Mouse (Mus musculus): Measurements from ENCODE around the gene Magel2.
A peak's percentile ranks its signal among the peaks of the same experiment; 100 is the strongest.

Gene Magel2

DNA sequence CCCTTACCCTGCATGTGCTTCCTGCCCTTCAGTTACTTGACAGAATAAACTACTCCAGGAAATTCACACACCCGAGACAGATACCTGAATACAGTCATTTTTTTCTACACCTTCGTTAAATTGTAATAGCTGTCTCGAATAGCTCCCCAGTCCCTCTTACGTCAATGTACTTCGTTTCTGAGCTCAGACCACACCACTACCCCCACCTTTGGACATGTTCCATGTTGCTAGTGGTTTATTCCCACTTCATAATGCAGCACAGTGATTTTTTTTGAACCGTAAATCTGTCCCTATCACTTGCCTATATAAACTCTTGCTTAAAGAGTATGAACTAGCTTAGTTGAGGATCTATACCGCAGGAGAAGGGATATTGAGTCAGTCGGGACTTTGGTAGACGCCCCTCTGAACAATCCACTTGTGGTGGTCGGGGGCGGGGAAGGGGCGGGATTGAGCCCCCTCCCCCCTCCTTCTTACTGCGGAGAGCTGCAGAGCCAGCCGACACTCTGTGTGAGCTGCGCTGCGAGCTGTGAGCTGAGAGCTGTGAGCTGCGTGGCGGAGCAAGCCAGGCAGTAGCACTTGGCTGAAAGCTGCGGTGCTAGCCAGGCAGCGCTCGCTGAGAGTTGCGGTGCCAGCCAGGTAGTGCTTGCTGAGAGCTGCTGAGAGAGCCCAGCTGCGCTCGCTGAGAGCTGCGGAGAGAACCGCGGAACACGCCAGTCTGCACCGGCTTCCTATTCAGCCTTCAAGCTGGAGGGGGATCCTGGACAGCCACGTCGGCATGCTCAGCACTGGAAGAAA lies at the start of gene Magel2:
Gene Magel2, plus strand, starts transcription at position 501 of the 795 bp plus-strand sequence.
- DNase-seq: no peak

DNA sequence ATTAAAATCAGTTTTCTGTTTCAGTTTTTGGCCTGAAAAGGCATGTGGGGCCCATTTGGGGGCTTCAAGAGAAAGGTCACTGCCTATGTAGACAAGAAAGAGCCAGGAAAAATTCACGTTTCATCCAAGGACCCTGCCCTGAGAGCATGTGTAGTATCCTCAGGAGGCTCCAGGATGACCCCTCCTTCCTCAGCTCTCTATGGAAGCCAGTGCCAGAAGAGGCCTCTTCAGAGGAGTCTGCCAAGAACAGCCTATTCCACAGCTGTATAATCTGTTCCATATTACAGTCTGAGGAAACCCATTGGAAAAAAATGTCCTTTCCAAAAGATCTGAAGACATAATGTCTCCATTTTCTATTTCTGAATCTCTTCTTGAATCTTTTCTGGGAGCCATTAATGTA lies 31.4 kb upstream of the Magel2 start:
- no peak for DNase-seq

DNA sequence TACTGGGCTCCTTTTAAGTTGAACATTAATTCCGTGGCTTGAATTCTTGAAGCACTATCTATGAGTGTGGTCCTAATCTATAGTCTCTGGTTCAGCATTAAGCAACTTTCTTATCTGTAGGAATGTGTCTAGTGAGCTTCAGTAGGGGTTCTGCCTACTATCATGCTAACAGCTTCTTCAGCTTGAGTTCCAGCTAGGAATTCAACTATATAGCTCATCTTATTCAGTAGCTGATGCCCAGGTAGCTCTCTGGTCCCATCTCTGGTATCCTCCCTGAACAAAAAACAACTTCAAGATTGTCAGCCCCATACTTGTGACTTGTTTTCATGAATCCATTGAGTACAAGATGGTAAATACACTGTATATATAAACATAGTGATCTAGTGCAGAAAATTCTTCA lies 30.5 kb upstream of the Magel2 start, which contains the start of gene Ndn:
Gene Ndn, plus strand, starts transcription at position 301 of the 400 bp plus-strand sequence.
- no peak for DNase-seq

DNA sequence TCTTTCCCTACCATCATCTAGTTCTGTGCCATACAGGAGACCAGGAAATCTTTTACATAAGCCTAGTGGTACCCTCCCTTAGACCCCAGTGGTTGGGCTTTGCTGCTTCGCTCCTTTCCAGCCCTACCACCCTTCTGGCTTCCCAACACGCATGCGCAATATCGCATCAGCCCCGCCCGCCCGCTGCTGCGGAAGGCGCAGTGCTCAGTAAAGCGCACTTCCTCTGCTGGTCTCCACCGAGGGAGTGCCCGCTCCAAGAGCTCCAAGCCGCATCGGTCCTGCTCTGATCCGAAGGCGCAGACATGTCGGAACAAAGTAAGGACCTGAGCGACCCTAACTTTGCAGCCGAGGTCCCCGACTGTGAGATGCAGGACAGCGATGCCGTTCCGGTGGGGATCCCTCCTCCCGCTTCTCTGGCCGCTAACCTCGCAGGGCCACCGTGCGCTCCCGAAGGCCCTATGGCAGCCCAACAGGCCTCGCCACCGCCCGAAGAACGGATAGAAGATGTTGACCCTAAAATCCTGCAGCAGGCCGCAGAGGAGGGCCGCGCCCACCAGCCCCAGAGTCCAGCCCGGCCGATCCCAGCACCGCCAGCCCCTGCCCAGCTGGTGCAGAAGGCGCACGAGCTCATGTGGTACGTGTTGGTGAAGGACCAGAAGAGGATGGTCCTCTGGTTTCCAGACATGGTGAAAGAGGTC lies 28.6 kb upstream of the Magel2 start:
- peak; percentile 25 for DNase-seq

DNA sequence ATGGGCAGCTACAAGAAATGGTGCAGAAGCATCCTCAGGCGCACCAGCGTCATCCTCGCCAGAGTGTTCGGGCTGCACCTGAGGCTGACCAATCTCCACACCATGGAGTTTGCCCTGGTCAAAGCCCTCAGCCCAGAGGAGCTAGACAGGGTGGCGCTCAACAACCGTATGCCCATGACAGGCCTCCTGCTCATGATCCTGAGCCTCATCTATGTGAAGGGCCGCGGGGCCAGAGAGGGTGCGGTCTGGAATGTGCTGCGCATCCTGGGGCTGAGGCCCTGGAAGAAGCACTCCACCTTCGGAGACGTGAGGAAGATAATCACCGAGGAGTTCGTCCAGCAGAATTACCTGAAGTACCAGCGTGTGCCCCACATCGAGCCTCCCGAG lies 28.0 kb upstream of the Magel2 start:
- peak; percentile 2 for DNase-seq

DNA sequence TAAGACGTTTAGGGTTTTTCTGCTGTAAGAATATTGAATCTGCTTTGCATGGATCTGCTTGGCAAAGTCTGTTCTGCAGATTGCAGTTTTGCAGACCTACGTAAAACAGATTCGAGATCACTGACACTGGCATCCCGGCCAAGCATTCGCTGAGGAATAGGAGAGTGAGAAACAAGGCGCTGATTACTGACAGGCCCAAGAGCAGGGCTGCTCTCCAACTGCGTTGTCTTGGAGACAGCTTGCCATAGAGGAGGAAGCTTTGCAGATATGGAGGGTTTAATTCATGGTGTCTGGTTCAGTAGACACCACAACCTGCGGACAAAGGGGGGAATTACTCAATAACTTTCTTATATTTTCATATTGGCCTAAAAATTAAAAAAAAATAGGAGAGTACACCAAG lies 25.5 kb upstream of the Magel2 start:
- DNase-seq: no peak

DNA sequence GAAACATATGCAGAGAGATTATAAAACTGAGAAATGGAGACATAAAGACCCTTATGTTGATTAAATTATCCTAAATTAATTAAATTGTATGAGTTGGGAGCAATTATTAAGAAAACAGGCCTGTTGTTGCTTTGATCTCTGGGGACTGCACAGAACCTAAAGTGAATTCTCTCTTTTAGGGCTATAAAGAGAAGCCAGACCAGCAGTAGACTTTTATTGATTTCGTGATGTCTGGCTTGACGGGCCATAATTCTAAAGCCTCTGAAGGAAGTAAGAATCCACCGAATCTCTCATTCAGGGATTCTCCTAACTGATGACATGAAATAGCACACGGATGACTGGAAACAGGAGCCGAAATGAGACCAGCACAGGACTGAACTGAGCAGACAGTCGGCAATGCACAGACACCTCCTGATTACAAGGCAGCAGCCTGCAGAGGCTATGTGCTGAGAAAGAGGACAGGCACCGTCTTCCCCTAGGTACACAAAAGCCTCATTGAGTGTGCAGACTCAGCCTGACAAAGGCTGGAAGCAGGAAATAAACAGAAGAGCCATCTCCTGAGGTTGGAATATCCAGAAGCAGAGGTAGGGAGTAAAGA lies 11.7 kb upstream of the Magel2 start:
- no peak for DNase-seq

DNA sequence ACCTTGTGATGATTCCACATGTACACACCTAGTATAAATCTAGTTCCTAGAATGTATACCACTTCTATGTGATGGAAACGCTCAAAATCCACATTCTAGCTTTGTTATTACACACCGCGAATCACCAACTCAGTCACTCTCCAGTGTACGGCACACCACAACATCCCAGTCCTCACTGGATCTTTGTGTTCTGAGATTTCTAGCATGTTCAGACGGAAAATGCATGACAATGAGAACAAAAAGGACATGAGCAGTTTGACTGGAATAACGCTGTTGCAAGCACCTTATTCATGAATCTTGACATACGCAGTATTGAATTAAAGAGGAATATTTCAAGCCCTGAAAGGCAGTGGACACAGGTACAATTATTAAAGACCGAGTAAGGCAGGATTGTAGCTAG lies 10.1 kb upstream of the Magel2 start:
- DNase-seq: no peak

DNA sequence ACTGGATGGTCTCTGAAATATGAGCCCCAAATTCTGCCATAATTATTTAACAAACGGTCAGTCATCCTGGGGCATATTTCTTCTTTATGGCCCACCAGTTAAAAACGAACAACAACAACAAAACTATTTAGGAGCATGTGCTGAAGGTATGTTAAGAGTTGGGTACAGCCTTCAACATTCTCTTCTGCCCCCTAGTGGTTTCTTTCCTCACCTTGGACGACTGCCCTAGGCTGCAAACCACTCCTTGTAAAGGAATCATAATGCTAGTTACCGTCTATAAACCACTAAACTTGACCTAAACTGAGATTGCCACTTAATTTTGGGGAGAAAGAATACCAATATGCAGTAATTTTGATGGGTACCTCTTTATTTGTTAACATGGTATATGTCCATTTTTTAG lies 1.2 kb upstream of the Magel2 start:
- no peak for DNase-seq

DNA sequence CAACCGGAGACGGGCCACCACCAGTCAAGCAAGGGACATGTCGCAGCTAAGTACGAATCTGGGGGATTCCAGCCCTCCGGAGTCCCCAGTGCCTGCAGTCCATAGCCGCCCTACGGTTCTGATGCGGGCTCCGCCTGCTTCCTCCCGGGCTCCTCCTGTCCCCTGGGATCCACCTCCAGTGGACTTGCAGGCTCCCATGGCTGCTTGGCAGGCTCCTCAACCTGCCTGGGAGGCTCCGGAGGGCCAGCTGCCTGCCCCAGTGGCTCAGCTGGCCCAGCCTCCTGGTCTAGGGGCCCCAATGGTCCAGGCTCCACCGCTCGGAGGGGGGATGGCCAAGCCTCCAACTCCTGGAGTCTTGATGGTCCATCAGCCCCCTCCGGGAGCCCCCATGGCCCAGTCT lies 503 bp downstream of the Magel2 start:
- DNase-seq: no peak

DNA sequence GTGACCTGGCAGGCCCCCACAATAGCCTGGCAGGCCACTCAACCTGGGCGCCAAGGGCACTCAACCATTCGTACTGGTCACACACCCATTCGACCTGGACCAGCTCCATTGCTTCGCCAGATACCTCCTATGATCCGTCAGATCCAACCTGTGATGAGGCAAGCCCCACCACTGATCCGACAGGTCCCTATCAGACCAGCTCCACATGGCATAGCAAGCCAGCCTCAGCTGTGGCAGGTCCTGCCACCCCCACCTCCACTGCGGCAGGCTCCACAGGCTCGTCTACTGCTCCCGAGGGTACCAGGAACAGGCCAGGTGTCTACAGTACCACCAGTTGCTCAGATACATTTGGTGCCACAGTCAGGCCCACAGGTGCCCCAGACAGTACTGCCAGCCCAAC lies 1.7 kb downstream of the Magel2 start:
- DNase-seq: no peak

DNA sequence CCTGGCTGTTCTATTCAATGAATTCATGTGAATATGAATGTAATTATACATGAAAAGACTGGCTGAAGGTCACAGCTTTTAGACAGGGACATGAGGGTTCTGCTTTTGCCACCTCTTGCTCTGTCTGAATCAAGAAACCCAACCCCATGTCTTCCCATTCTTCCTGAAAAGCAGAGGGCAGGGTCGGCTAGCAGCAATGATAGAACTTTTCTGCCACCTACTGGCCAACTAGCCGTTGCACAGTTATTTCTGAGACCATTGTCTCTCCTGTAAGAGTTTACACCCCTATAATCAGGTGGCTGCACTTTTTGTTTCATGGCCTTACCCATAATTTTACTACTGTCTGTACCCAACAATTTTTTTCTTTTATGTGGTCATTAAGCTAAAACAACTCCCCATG lies 5.6 kb downstream of the Magel2 start:
- DNase-seq: peak; percentile 27

DNA sequence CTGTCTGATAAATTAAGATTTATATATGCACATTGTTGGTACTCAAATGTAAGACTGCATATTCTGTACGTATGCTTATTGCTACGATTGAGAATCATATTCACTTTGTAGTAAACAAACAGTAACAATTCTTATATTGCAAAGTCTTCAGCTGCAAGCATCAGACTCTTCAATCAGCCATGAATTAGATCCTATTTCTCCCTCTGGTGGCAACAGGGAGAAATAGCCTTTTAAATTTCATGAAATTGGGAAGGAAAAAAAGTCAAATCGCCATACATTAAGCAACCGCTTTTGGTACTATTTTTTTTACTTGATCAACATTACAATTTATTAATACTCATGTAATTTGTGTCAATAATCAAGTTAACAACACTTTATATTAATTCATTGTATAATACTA lies 11.5 kb downstream of the Magel2 start:
- DNase-seq: no peak

DNA sequence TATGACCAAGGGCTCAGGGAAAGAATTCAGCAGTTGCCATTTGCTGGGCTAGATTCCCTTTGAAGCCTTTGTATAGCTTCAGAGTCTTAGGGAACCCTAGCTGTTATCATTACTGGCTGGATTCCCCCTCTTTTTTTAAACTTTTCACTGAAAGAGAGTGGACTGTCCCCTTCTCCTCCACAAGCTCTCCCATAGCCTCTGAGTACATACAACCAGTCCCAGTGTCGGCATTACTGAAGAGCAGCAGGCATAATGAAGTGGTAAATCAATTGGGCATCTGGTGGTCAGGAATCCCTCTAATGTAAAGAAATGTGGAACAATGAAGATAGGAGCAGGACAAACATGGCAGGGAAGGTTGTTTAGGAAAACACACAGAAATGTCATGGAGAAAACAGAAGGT lies 15.4 kb downstream of the Magel2 start:
- DNase-seq: no peak

DNA sequence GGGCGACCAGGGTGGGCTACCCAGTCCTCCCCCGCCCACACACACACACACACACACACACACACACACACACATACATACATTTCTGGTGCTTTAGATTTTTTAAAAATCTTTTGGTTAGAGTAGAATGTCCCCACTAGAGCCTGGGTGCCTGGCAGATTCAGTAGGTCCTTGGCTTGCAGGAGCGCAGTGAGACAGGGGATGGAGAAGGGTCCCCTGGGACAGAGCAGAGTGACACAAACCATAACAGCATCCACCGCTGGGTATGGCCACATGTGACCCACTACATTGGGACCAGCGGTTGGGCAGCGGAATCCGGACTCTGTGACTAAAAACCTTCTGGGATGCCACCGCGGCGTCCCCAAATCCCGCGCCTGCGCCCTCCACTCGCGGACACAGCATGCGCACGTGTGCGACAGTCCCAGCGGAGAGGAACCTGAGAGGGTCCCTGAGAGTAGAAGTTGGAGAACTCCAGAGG lies 29.8 kb downstream of the Magel2 start:
- no peak for DNase-seq

DNA sequence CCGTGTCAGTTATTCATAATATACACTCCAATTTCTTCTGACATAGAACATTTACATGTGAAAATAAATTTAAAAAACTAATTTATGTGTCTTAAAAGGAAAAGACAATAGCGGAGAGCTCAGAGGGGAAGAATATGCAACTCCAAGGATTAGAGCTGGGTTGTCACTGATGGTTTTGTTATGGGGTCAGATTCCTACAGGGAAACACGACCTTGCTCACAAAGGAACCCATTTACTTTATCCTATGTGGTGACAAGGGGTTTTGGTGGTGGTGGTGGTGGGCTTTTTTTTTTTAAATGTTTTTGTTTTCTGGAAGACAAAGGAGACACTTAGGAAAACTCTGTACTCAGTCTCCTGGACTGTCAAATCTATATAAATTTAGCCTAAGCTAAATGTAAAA lies 31.0 kb downstream of the Magel2 start:
- DNase-seq: no peak

DNA sequence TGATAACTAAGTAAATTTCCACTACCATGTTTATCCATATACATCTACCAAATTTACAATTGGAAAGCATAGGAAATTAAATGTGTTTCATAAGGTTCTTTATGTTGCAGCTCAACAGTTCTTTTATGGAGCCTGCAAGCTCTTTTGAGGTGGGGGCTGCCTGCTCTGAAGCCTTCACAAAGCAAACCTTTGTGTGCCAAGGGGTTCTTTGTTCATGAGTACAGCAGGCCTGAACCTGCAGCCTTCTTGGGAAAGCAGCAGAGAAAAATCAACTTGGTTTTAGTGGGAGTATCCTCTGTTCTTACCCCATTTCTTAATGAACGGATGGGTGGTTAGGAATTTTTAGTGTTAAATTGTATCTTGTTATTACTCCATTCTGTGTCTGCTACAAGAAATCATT lies 38.4 kb downstream of the Magel2 start:
- no peak for DNase-seq

DNA sequence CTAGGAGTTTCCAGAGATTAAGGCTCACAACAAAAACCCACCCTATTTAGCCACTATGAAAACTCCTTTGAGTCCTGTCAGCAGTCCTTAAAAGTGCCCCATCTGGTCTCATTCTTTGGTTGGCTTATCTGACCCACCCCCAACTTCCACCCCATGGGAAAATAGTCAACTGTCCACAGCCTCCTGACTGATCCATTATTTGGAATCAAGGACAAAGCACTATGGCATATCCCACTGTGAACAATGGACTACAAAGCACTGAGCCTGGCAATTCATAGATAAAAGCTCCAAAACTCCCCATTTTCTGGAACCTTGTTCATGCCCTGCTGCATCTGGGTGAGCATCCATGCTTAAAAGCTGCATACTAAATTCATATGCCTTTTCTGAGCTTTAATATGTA lies 39.4 kb downstream of the Magel2 start:
- no peak for DNase-seq

DNA sequence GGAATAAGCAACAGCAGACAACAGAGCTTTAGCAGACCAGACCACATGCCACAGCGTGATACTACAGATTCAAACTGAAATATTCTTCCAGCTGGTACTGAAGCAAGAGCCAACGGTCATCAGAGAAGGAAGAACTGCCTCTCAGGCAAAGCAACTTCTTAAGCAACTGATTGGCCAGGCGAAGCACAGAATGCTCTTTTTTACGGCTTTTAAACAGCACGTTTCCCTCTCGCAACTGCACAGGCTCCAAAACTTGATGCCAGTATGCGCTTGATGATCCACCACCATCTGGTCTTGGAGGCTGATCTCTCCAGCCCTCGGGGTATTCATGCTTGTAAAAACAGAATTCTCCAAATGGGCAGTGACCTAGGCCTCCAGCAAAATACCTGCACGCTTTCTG lies 41.5 kb downstream of the Magel2 start:
- no peak for DNase-seq

DNA sequence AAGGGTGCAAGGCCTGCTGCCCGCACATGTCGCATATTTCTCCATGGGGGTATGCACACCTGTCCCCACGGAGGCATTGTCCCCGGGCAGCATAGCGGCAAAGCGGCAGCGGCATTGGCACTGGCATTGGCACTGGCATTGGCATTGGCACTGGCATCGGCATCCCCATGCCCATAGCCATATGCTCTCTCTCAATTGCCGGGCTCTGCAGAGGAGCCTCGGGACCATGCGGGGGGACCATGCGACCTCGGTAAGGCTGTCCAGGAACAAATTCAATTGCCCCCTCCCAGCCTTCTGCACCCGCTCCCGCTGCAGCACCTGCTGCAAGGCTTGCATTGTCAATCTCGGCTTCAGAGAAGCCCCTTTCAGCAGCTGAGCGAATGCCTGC lies 42.3 kb downstream of the Magel2 start:
- no peak for DNase-seq

DNA sequence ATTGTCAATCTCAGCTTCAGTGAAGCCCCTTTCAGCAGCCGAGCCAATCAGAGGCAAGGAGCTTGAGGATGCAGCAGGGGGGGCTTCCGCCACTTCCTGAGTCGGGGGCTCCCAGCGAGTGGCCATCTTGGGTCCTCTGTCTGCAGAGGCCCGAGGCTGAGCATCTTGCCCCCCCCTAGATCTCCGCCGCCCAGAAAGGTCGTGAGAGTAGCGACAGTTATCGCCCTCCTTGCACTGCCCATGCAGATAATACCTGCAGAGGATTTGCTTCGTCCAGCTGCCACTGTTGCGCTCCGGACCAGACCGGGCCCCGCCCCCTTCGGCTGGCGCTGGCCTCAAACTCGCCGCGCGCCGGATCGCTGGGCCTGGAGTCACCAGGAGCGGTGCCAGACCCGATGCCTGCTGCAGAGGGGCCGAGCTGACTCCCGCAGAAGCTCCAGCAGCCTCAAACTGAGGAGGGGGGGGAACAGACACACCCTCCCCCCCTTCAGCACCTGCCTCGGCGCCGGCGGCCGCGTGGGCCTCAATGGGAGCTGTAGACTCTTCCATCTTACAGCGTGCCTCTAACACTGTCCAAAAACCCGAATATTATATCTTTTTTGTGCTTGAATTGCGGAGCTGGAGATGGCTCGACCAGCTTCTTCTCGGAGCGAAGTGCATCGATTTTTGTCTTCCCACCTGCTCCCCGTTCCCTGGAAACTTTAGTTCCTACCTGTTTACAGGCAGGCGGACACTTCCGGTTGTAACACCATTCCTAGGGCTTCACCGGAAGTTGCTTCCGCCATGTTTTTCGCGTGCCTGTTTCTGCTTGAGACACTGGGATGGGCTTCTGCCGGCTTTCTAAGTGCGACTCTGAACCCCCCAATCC lies 42.9 kb downstream of the Magel2 start, which contains the start of gene Mkrn3:
Gene Mkrn3, minus strand, starts transcription at position 647 of the 868 bp plus-strand sequence.
- DNase-seq: peak; percentile 87

DNA sequence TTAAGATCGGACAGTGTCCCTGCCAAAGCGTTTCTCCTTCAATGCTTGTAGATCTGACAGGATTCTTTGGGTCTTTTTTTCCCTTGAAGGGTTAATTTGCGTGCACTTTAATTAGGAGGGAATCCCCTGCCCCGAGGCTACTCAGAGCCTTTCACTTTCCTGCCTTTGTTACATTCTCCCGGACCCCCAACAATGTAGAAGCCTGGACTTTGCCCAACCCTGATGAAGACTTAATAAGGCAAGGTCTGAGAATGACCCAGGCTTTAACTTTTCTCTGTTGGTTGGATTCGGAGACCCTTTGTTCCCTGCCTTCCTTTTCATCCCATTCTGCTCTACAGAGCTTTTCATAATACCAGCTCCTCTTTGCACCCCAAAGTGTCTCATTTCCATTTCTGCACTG lies 43.8 kb downstream of the Magel2 start:
- no peak for DNase-seq

DNA sequence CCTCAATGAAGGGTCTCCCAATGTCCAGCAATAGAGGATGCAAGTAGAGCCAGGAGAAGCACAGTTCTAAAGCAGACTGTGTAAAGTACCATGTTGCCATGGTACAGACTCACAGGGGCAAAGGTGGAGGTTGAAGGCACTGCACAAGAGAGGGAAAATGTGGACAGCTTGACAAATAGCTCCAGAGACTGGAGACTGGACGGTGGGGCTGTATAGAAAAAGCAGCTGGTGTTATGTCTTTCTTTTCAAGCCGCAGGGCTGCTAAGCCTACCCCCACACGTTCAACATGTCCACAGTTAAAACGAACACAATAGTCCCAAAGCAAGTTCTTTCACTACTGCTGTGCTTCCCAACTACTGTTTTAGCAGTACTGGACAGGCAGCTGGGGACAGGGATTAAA lies 46.4 kb downstream of the Magel2 start:
- no peak for DNase-seq

All from kidney, adult 18-20 months (tissue).